Mouse (Mus musculus) cerebellum, adult 2 months (tissue): Measurements from ENCODE around the gene G6pdx.

Experiments
- CTCF ChIP-seq: fragments of 200-500 bp; IDR thresholded peaks from 2 replicates; pipeline ENCODE4 v1.5.1; 2011; ENCODE audit warnings: low read depth, mild to moderate bottlenecking, control low read depth, low read length, moderate library complexity, borderline replicate concordance; ENCODE audit not compliant: insufficient read depth
- POLR2A ChIP-seq: fragments of 200-500 bp; IDR thresholded peaks from 2 replicates; pipeline ENCODE4 v1.6.1; 2011; ENCODE audit warnings: low read length, control low read depth, borderline replicate concordance; ENCODE audit not compliant: insufficient read depth

DNA sequence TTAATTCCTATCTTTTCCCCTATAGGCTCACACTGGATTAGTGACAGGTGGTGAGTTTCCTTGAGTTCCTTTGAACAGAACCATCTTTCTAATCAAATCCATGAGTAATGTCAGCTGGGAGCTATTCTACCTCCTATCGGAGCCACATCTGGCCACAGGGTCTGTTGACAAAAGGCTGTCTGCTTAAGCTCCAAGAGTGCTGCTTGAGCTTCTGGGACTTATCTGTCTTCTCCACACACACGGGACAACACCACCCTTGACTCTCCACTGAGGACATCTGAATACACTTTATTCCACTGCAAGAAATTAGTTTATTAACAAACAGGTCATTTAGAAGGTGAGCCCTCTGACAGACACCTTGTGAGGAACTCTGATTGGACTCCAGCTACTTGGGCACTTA is 44.5 kb downstream of the G6pdx start:
- TF ChIP-seq CTCF = no peak
- no peak for TF ChIP-seq POLR2A
